Mouse (Mus musculus): ENCODE measurements at regions not wholly inside any gene's neighbourhood (a gene's known extent, or its start where the extent isn't known, plus 50 kb on each side); places are given as distances from the start of the nearest gene placed in this dataset.

GRCm38 (mm10) chr15:88491091-88491366 is 109.1 kb upstream of the Zdhhc25 start:
- TF ChIP-seq NANOG (IDR thresholded peaks at IDR 0.05; ENCODE audit: borderline replicate concordance, low read length) (no peak), CTCF (conservative IDR thresholded peaks at IDR 0.05; ENCODE audit: low read length) (no peak), POU5F1 (IDR thresholded peaks at IDR 0.05; ENCODE audit: borderline replicate concordance, low read length) (no peak)
